Mouse (Mus musculus): ENCODE results near the gene Cep128. TPM values are rescaled to one million over a fixed set of nuclear protein-coding genes. Genes with fewer than 3 reads are reported as not detected.

Gene Cep128
- polyA plus RNA-seq, 1 experiment from 2014 or later, result 9.6 TPM

DNA sequence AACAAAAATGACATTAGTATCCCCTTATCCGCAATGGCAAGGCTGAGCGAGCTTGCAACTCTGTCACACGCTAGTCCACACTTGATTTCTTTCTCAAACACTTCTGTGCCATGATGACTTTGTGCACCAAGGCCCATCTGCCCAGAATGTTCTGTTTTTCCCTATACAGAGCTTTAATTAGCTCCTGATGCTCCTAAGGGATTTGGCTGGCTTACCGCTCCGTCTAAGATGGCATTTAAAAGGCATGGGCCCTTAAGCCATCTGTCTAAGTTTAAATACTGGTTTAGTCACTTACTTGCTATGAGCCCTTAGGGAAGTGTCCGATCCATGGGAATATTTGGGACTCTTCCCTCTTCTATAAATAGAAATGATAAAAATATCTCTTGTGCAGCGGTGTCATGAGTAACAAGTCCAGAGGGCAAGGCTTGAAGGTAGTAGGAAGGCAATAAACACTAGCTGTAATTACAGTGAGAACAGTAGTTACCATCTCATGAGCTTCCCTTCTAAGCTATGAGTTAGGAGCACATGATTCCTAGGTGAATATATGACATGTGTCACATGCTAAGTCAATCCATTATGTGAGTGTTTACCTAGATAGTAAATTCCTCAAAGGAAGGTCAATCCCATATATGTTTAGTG lies 343.8 kb downstream of the Cep128 start:
- H3K4me3 ChIP-seq (replicated peaks; ENCODE audit: low read length), result no peak overlapping the region
- H3K4me1 ChIP-seq (ENCODE audit: control insufficient read depth, insufficient read depth, low read length), result no peaks in the 10 kb centered on the region
- no peaks in the 10 kb centered on the region for H3K9me3 ChIP-seq (replicated peaks; ENCODE audit: control insufficient read depth, low read length)
- ATAC-seq (ENCODE audit: insufficient read depth, low FRiP score), result no peak
- H3K27ac ChIP-seq (ENCODE audit: low read length), result no peak overlapping the region
- H3K27me3 ChIP-seq (ENCODE audit: control insufficient read depth, insufficient read depth, low read length), result no peaks in the 10 kb centered on the region
- H3K36me3 ChIP-seq (ENCODE audit: control insufficient read depth, insufficient read depth, low read length), result no peaks in the 10 kb centered on the region
- H3K4me2 ChIP-seq (ENCODE audit: low read depth, low read length), result no peak overlapping the region
- WGBS, result 83% methylated on average over 7 of the region's 7 CpGs
- no peak overlapping the region for H3K9ac ChIP-seq (ENCODE audit: low read length)

DNA sequence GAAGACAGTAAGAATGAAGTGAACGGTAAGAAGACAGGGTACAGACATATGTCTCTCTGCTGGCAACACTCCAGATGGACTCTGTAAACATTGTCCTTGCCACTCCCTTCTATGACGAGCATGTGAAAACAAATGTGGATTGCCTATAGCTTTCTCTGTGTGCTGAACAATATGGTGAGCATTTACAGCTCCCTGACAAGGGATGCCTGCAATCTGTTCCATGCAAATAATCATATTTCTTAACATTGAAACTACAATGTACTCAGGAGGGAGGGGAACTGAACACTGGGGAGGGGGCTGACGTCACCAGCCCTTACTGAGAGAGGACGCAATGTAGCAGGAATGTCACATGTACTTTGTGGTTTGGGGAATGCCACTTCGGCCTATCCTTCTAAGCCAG lies 355.1 kb downstream of the Cep128 start:
- WGBS, result 59% methylated on average over 5 of the region's 5 CpGs

DNA sequence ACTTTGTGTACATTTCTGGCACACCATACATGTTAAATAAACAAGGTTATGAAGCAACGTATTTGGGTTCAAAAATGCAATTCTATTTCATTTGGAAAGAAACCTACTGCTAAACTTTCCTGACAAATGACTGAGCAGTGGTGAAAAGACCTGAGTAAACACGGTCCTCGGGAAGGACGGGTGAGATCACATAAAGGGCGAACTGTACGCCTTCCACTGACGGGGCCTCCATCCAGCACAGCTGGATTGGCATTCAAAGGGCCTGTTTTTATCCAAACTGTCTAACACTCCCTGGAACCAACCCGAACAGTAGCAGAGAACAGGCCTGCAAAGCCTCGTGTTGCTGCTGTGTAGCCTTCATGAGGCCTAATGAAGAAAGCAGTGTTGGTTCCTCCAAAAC lies 356.5 kb downstream of the Cep128 start:
- Histone ChIP-seq H3K36me3 (ENCODE audit: control insufficient read depth, insufficient read depth, low read length) (no peaks in the 10 kb centered on the region), H3K4me2 (ENCODE audit: low read depth, low read length) (no peak overlapping the region), H3K9me3 (replicated peaks; ENCODE audit: control insufficient read depth, low read length) (no peaks in the 10 kb centered on the region), H3K27me3 (ENCODE audit: control insufficient read depth, insufficient read depth, low read length) (no peaks in the 10 kb centered on the region), H3K27ac (ENCODE audit: low read length) (peak overlapping the region; percentile 14; the same call in 1 of the 2 replicates), H3K4me1 (ENCODE audit: control insufficient read depth, insufficient read depth, low read length) (no peaks in the 10 kb centered on the region), H3K9ac (ENCODE audit: low read length) (no peak overlapping the region), H3K4me3 (replicated peaks; ENCODE audit: low read length) (no peak overlapping the region)
- 28% methylated on average over 9 of the region's 9 CpGs for WGBS
- peak; percentile 81 for ATAC-seq (ENCODE audit: insufficient read depth, low FRiP score)

More for the DNA sequence above, 355.1 kb downstream of the Cep128 start:
- Histone ChIP-seq H3K9ac (ENCODE audit: low read length) (no peak overlapping the region), H3K4me1 (ENCODE audit: control insufficient read depth, insufficient read depth, low read length) (no peaks in the 10 kb centered on the region), H3K36me3 (ENCODE audit: control insufficient read depth, insufficient read depth, low read length) (no peaks in the 10 kb centered on the region), H3K27me3 (ENCODE audit: control insufficient read depth, insufficient read depth, low read length) (no peaks in the 10 kb centered on the region), H3K4me2 (ENCODE audit: low read depth, low read length) (no peak overlapping the region), H3K27ac (ENCODE audit: low read length) (no peak overlapping the region), H3K9me3 (replicated peaks; ENCODE audit: control insufficient read depth, low read length) (no peaks in the 10 kb centered on the region), H3K4me3 (replicated peaks; ENCODE audit: low read length) (no peak overlapping the region)
- no peak for ATAC-seq (ENCODE audit: insufficient read depth, low FRiP score)

DNA sequence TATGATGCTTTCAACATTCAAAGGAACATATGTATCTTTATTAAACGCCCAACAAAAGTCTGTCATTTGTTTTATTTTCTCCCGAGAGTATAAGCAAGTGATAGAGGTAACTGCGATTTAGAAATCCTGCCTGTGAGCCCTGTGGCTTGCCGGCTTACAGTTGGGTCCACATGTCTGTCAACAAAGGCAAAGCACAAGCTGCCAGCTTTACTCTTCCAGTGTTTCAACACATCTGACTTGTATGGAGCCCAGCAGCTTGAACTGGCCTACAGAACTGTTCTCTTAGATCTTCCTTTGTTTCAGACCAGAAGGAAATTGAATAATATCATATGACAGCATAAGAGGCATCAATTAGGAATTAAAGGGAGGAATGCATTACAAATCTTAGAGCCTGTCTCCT lies 357.1 kb downstream of the Cep128 start:
- H3K4me1 ChIP-seq (ENCODE audit: control insufficient read depth, insufficient read depth, low read length), result no peaks in the 10 kb centered on the region
- H3K27ac ChIP-seq (ENCODE audit: low read length), result no peak overlapping the region
- no peaks in the 10 kb centered on the region for H3K9me3 ChIP-seq (replicated peaks; ENCODE audit: control insufficient read depth, low read length)
- 66% methylated on average over 4 of the region's 4 CpGs for WGBS
- ATAC-seq (ENCODE audit: insufficient read depth, low FRiP score), result no peak
- no peak overlapping the region for H3K4me2 ChIP-seq (ENCODE audit: low read depth, low read length)
- no peaks in the 10 kb centered on the region for H3K36me3 ChIP-seq (ENCODE audit: control insufficient read depth, insufficient read depth, low read length)
- no peak overlapping the region for H3K4me3 ChIP-seq (replicated peaks; ENCODE audit: low read length)
- no peaks in the 10 kb centered on the region for H3K27me3 ChIP-seq (ENCODE audit: control insufficient read depth, insufficient read depth, low read length)
- H3K9ac ChIP-seq (ENCODE audit: low read length), result no peak overlapping the region

DNA sequence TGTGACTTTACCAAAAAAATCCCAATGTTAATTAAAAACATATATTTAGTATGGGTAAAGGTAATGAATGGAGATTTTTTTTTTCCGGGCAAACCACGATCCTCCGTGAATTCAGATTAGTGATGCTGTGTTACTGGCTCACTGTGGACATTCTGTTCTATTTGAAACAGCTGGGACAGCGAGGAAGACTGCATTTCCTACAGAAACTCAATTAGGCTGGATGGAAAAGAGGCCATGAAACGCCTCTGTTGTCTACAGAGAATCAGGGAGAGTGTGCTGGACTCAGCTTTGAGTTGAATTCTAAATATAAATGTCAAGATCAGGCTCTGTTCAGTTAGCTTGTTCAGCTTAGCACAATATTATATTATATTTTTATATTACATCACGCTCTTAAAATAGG lies 369.1 kb downstream of the Cep128 start:
- Histone ChIP-seq H3K9me3 (replicated peaks; ENCODE audit: control insufficient read depth, low read length) (no peaks in the 10 kb centered on the region), H3K36me3 (ENCODE audit: control insufficient read depth, insufficient read depth, low read length) (no peaks in the 10 kb centered on the region), H3K4me2 (ENCODE audit: low read depth, low read length) (no peak overlapping the region), H3K9ac (ENCODE audit: low read length) (no peak overlapping the region), H3K27ac (ENCODE audit: low read length) (no peak overlapping the region), H3K27me3 (ENCODE audit: control insufficient read depth, insufficient read depth, low read length) (no peaks in the 10 kb centered on the region), H3K4me1 (ENCODE audit: control insufficient read depth, insufficient read depth, low read length) (no peaks in the 10 kb centered on the region), H3K4me3 (replicated peaks; ENCODE audit: low read length) (no peak overlapping the region)
- no peak for ATAC-seq (ENCODE audit: insufficient read depth, low FRiP score)
- WGBS, result 80% methylated on average over 6 of the region's 6 CpGs

DNA sequence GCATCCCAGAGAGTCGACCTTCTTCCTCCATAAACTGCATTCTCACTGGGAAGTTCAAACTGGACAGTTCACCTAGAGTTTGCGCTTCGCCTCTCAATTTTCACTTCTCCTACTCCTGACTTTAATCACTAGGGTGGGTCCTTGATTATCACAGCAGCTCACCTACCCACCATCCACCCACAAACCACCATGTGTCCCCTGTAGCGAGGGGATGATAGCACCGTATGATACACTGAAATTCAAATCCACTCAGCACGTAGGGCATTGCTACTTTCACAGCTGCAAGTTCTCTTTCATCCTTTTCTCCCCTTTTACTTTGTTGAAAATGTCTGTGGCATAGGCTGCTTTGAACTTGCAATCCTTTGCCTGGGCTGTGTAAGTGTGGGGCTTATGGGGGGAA lies 371.2 kb downstream of the Cep128 start:
- Histone ChIP-seq H3K4me2 (ENCODE audit: low read depth, low read length) (no peak overlapping the region), H3K9me3 (replicated peaks; ENCODE audit: control insufficient read depth, low read length) (no peaks in the 10 kb centered on the region), H3K9ac (ENCODE audit: low read length) (no peak overlapping the region), H3K4me1 (ENCODE audit: control insufficient read depth, insufficient read depth, low read length) (no peaks in the 10 kb centered on the region), H3K4me3 (replicated peaks; ENCODE audit: low read length) (no peak overlapping the region), H3K36me3 (ENCODE audit: control insufficient read depth, insufficient read depth, low read length) (no peaks in the 10 kb centered on the region), H3K27ac (ENCODE audit: low read length) (no peak overlapping the region), H3K27me3 (ENCODE audit: control insufficient read depth, insufficient read depth, low read length) (no peaks in the 10 kb centered on the region)
- ATAC-seq (ENCODE audit: insufficient read depth, low FRiP score), result no peak
- WGBS, result 85% methylated on average over 6 of the region's 6 CpGs

DNA sequence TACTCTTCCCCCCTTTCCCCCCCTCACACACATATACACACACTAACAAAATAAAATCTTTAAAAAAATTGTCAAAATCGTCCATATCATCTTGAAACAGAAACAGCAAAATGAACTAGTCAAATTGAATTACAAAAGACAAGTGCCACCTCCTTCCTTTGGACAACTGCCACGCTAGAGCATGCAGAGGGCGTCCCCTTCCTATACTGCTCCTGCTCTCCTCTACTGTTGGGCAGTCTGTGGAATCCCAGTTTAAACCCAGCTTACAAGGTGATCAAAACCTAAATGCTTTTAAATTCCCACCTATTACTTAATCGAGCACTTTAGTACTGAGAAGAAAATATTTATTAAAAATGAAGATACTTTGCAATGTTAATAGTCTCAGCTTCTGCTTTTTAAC lies 372.0 kb downstream of the Cep128 start:
- Histone ChIP-seq H3K4me2 (ENCODE audit: low read depth, low read length) (no peak overlapping the region), H3K9me3 (replicated peaks; ENCODE audit: control insufficient read depth, low read length) (no peaks in the 10 kb centered on the region), H3K27ac (ENCODE audit: low read length) (no peak overlapping the region), H3K4me3 (replicated peaks; ENCODE audit: low read length) (no peak overlapping the region), H3K9ac (ENCODE audit: low read length) (no peak overlapping the region), H3K36me3 (ENCODE audit: control insufficient read depth, insufficient read depth, low read length) (no peaks in the 10 kb centered on the region), H3K4me1 (ENCODE audit: control insufficient read depth, insufficient read depth, low read length) (no peaks in the 10 kb centered on the region), H3K27me3 (ENCODE audit: control insufficient read depth, insufficient read depth, low read length) (no peaks in the 10 kb centered on the region)
- no peak for ATAC-seq (ENCODE audit: insufficient read depth, low FRiP score)
- 66% methylated on average over 4 of the region's 4 CpGs for WGBS

DNA sequence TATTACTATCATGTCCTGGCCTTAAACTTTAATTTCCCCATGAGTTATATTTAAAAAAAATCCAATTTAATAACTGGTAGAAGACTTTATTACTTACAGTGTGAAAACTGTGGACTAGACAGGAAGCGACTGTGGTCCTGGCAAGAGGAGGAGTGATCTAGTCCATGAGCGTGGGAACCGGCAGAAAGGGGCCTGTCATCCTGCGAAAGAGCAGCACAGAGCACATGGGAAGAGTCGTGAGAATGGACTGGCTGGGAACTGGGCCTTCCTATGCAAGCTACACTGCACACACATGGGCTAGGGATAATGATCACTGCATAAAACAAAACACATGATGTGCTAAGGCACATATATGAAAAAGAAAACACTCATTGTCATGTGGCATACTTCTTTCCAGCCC lies 375.5 kb downstream of the Cep128 start:
- WGBS, result 63% methylated on average over 5 of the region's 5 CpGs
- H3K4me1 ChIP-seq (ENCODE audit: control insufficient read depth, insufficient read depth, low read length), result no peaks in the 10 kb centered on the region
- H3K27me3 ChIP-seq (ENCODE audit: control insufficient read depth, insufficient read depth, low read length), result no peaks in the 10 kb centered on the region
- no peaks in the 10 kb centered on the region for H3K36me3 ChIP-seq (ENCODE audit: control insufficient read depth, insufficient read depth, low read length)
- ATAC-seq (ENCODE audit: insufficient read depth, low FRiP score), result no peak
- H3K9me3 ChIP-seq (replicated peaks; ENCODE audit: control insufficient read depth, low read length), result no peaks in the 10 kb centered on the region
- H3K4me2 ChIP-seq (ENCODE audit: low read depth, low read length), result no peak overlapping the region
- no peak overlapping the region for H3K9ac ChIP-seq (ENCODE audit: low read length)
- H3K4me3 ChIP-seq (replicated peaks; ENCODE audit: low read length), result no peak overlapping the region
- H3K27ac ChIP-seq (ENCODE audit: low read length), result no peak overlapping the region

DNA sequence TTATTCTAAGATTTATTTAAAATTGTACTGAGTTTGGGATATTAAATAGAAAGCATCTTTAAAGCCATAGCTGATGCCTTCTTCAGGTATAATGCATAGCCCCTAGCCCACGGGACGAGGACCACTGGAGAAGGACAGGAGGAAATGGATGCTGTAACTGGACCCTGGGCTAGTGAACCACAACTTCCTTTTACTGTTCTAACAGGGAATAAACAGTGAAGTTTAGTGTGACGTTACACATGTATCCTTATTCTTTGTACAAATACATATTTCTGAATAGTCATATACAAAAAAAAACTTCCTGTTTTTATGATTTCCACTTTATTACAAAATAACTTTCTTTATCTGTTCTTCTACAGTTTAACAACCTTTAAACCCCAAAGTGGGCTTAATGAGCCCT lies 376.0 kb downstream of the Cep128 start:
- no peaks in the 10 kb centered on the region for H3K9me3 ChIP-seq (replicated peaks; ENCODE audit: control insufficient read depth, low read length)
- no peak overlapping the region for H3K4me2 ChIP-seq (ENCODE audit: low read depth, low read length)
- H3K9ac ChIP-seq (ENCODE audit: low read length), result no peak overlapping the region
- no peak overlapping the region for H3K4me3 ChIP-seq (replicated peaks; ENCODE audit: low read length)
- WGBS, result 52% methylated on average over 3 of the region's 3 CpGs
- H3K27me3 ChIP-seq (ENCODE audit: control insufficient read depth, insufficient read depth, low read length), result no peaks in the 10 kb centered on the region
- H3K27ac ChIP-seq (ENCODE audit: low read length), result no peak overlapping the region
- no peak for ATAC-seq (ENCODE audit: insufficient read depth, low FRiP score)
- no peaks in the 10 kb centered on the region for H3K36me3 ChIP-seq (ENCODE audit: control insufficient read depth, insufficient read depth, low read length)
- H3K4me1 ChIP-seq (ENCODE audit: control insufficient read depth, insufficient read depth, low read length), result no peaks in the 10 kb centered on the region
